Mouse (Mus musculus) adrenal gland, adult 2 months (tissue): ENCODE measurements around the gene U2af1l4. TPM values are rescaled to one million over a fixed set of nuclear protein-coding genes. Genes with fewer than 3 reads are reported as not detected.

Experiments
- DNase-seq: peaks from one replicate; pipeline ENCODE4 v3.0.0; 2021
- long read RNA-seq: library from polyadenylated mRNA; stranded (forward); transcript quantifications from one replicate; pipeline ENCODE4 v2.0.0, GENCODE M21; 2021
- polyA plus RNA-seq: library from polyadenylated mRNA; depleted of rRNA; stranded (reverse); fragments of >200 nt; gene quantifications from 2 replicates; pipeline ENCODE4 v1.2.3, GENCODE M21; 2012; rRNA removed
- total RNA-seq, 2 experiments: library from RNA; stranded (reverse); gene quantifications; 2 replicates each; pipeline ENCODE4 v1.2.3; 2021

The U2af1l4 gene
- total RNA-seq (10 to 100 TPM; 73.3 to 92.5 TPM), polyA plus RNA-seq (80.1 and 92.3 TPM in 2 replicates)
- long read RNA-seq, transcript U2af1l4-201 (8 exons, 884 nt): major isoform, 38 of 54 reads
- long read RNA-seq, partial matches to known transcripts: 2 of 54 reads
- long read RNA-seq, other reads (novel, unspliced or antisense): 5 of 54 reads

GRCm38 (mm10) chr7:30563117-30563905 is at the start of gene U2af1l4, which contains the start of the genes Gm49396 and Psenen:
Gene U2af1l4 (plus strand): TSS chr7:30563301.
Gene Gm49396 (plus strand): TSS chr7:30563344.
Gene Psenen (minus strand): TSS chr7:30563627.
- peak; percentile 95 for DNase-seq

- no peak for DNase-seq
Observed at GRCm38 (mm10) chr7:30515003-30515760, 47.9 kb upstream of the U2af1l4 start.

- no peak for DNase-seq
Observed at GRCm38 (mm10) chr7:30518325-30518724, 44.8 kb upstream of the U2af1l4 start.

- DNase-seq: no peak
Observed at GRCm38 (mm10) chr7:30520396-30520795, 42.7 kb upstream of the U2af1l4 start.

- DNase-seq: no peak
Observed at GRCm38 (mm10) chr7:30520856-30521255, 42.2 kb upstream of the U2af1l4 start.

- DNase-seq: no peak
Observed at GRCm38 (mm10) chr7:30522871-30523270, 40.2 kb upstream of the U2af1l4 start.

GRCm38 (mm10) chr7:30524487-30524886 is 38.6 kb upstream of the U2af1l4 start:
- peak; percentile 33 for DNase-seq

GRCm38 (mm10) chr7:30525954-30526353 is 37.1 kb upstream of the U2af1l4 start:
- DNase-seq: no peak

GRCm38 (mm10) chr7:30526399-30526798 is 36.7 kb upstream of the U2af1l4 start:
- no peak for DNase-seq

GRCm38 (mm10) chr7:30526981-30527380 is 36.1 kb upstream of the U2af1l4 start:
- no peak for DNase-seq

- no peak for DNase-seq
Observed at GRCm38 (mm10) chr7:30531291-30531815, 31.7 kb upstream of the U2af1l4 start.

GRCm38 (mm10) chr7:30532931-30533330 is 30.2 kb upstream of the U2af1l4 start:
- no peak for DNase-seq

GRCm38 (mm10) chr7:30533941-30534632 is 29.0 kb upstream of the U2af1l4 start:
- DNase-seq: no peak

- DNase-seq: peak; percentile 97
Observed at GRCm38 (mm10) chr7:30534633-30535577, 28.2 kb upstream of the U2af1l4 start, which contains the start of gene Arhgap33. Gene Arhgap33 (minus strand): TSS chr7:30535060.

- DNase-seq: no peak
Observed at GRCm38 (mm10) chr7:30540572-30540971, 22.5 kb upstream of the U2af1l4 start.

GRCm38 (mm10) chr7:30544327-30544726 is 18.8 kb upstream of the U2af1l4 start:
- no peak for DNase-seq

- no peak for DNase-seq
Observed at GRCm38 (mm10) chr7:30549880-30550279, 13.2 kb upstream of the U2af1l4 start.

GRCm38 (mm10) chr7:30550603-30551002 is 12.5 kb upstream of the U2af1l4 start:
- no peak for DNase-seq

- no peak for DNase-seq
Observed at GRCm38 (mm10) chr7:30551445-30552101, 11.5 kb upstream of the U2af1l4 start.
